Mouse (Mus musculus) MEL (cell line): Measurements from ENCODE around the gene Med24.
A peak's percentile ranks its signal among the peaks of the same experiment; 100 is the strongest.

ENCODE experiments used
- CHD2 ChIP-seq: IDR thresholded peaks from 2 replicates; pipeline ENCODE4 v1.6.1; 2011; ENCODE audit warnings: low read length, improper control_type of control experiment
- CTCF ChIP-seq, 3 experiments: IDR thresholded peaks in 2 of 3; conservative IDR thresholded peaks in 1 of 3; 2 replicates each; pipeline ENCODE4 v1.5.1; 2011 to 2012; ENCODE audit warnings: low read length in 3 of 3, low read depth in 2 of 3, mild to moderate bottlenecking in 2 of 3, improper control_type of control experiment in 1 of 3, inconsistent platforms in 1 of 3, mixed read lengths in 1 of 3, moderate library complexity in 1 of 3; ENCODE audit not compliant: control insufficient read depth in 1 of 3, insufficient read depth in 1 of 3, poor library complexity in 1 of 3, severe bottlenecking in 1 of 3
- HCFC1 ChIP-seq: IDR thresholded peaks from 2 replicates; pipeline ENCODE4 v1.6.1; 2012; ENCODE audit warnings: low read depth, mild to moderate bottlenecking, inconsistent platforms, low read length, improper control_type of control experiment, moderate library complexity
- MXI1 ChIP-seq: IDR thresholded peaks from 2 replicates; pipeline ENCODE4 v1.6.1; 2011; ENCODE audit warnings: mild to moderate bottlenecking, low read depth, low read length, improper control_type of control experiment
- MYB ChIP-seq: IDR thresholded peaks from 2 replicates; pipeline ENCODE4 v1.6.1; 2011; ENCODE audit warnings: mild to moderate bottlenecking, low read depth, low read length, improper control_type of control experiment
- MYC ChIP-seq: IDR thresholded peaks from 2 replicates; pipeline ENCODE4 v1.6.1; 2011; ENCODE audit warnings: low read depth, mild to moderate bottlenecking, low read length, improper control_type of control experiment, moderate library complexity
- NELFE ChIP-seq: IDR thresholded peaks from 2 replicates; pipeline ENCODE4 v1.6.1; 2011; ENCODE audit warnings: low read depth, low read length, improper control_type of control experiment
- POLR2A ChIP-seq, 2 experiments: IDR thresholded peaks; 2 replicates each; pipeline ENCODE4 v1.6.1; 2011 to 2012; ENCODE audit warnings: low read length in 2 of 2, mild to moderate bottlenecking in 2 of 2, control low read depth in 1 of 2, improper control_type of control experiment in 1 of 2, low read depth in 1 of 2, moderate library complexity in 1 of 2; ENCODE audit not compliant: control insufficient read depth in 1 of 2, insufficient read depth in 1 of 2, poor library complexity in 1 of 2
- POLR2AphosphoS2 ChIP-seq: IDR thresholded peaks from 2 replicates; pipeline ENCODE4 v1.6.1; 2011; ENCODE audit warnings: low read length, improper control_type of control experiment
- POLR2AphosphoS5 ChIP-seq: IDR thresholded peaks from 2 replicates; pipeline ENCODE4 v1.6.1; 2012; ENCODE audit warnings: low read depth, borderline replicate concordance, mild to moderate bottlenecking, inconsistent platforms, low read length, moderate library complexity, mixed read lengths
- TCF12 ChIP-seq: IDR thresholded peaks from 2 replicates; pipeline ENCODE4 v1.6.1; 2014; ENCODE audit warnings: low read depth, mild to moderate bottlenecking, inconsistent platforms, low read length, improper control_type of control experiment, moderate library complexity
- USF1 ChIP-seq: IDR thresholded peaks from 2 replicates; pipeline ENCODE4 v1.6.1; 2014; ENCODE audit warnings: low read depth, mild to moderate bottlenecking, inconsistent platforms, low read length, improper control_type of control experiment, moderate library complexity
- ZC3H11A ChIP-seq: IDR thresholded peaks from 2 replicates; pipeline ENCODE4 v1.6.1; 2012; ENCODE audit warnings: low read depth, mild to moderate bottlenecking, inconsistent platforms, low read length, improper control_type of control experiment

DNA sequence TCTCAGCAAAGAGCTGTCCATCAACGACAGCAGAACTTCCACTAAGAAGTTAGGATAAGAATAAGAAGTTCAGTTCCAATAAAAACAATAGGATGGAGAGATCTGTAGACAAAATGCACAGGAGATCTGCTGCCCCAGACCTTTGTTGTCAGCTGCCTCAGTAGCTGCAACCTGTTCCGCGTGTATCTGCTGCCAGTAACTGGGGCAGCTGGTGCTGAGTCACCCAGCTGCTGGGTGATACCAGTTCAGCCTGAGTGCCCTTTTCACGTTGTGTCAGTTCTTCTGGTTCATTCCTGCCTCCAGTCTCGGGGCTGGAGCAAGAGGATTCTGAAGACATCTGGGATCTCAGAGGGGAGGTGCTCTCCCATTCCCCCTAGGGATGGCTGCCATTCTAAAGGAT, 57.4 kb downstream of the Med24 start:
- no peak for TF ChIP-seq MYB
- TF ChIP-seq CTCF (IDR thresholded peaks at IDR 0.05 in 2 of 3, conservative IDR thresholded peaks at IDR 0.05 in 1 of 3; ENCODE audit: control insufficient read depth in 1 of 3, insufficient read depth in 1 of 3, low read depth in 2 of 3, low read length in 3 of 3, poor library complexity in 1 of 3, severe bottlenecking in 1 of 3): no peak
- peak; percentile 75; the same call in 1 of the 2 replicates for TF ChIP-seq MXI1
- no peak for TF ChIP-seq POLR2AphosphoS5
- TF ChIP-seq POLR2AphosphoS2: no peak
- TF ChIP-seq HCFC1: 0 out of 2 replicates have a peak, but pooled peaks have one; percentile 7
- TF ChIP-seq USF1: no peak; the same call in 1 of the 2 replicates
- TF ChIP-seq NELFE: no peak; the same call in 1 of the 2 replicates
- TF ChIP-seq ZC3H11A: no peak
- no peak for TF ChIP-seq CHD2
- TF ChIP-seq MYC: 0 out of 2 replicates have a peak, but pooled peaks have one; percentile 14
- TF ChIP-seq POLR2A (IDR thresholded peaks at IDR 0.05; ENCODE audit: control insufficient read depth in 1 of 2, insufficient read depth in 1 of 2, low read depth in 1 of 2, low read length in 2 of 2, poor library complexity in 1 of 2): no peak
- TF ChIP-seq TCF12: peak; percentile 72
